Mouse (Mus musculus) adrenal gland, postnatal 10 days (tissue): ENCODE data around the gene Serac1. TPM values are rescaled to one million over a fixed set of nuclear protein-coding genes. Genes with fewer than 3 reads are reported as not detected.
A peak's percentile ranks its signal among the peaks of the same experiment; 100 is the strongest.

ENCODE experiments used
- DNase-seq: peaks from one replicate; pipeline ENCODE4 v3.0.0; 2021; ENCODE audit warnings: mixed read lengths
- long read RNA-seq, 2 experiments: library from polyadenylated mRNA; stranded (forward); transcript quantifications; one replicate each; pipeline ENCODE4 v2.0.0; 2021
- total RNA-seq, 2 experiments: library from RNA; stranded (reverse); gene quantifications; 2 replicates each; pipeline ENCODE4 v1.2.3; 2021

Serac1 gene
- total RNA-seq, result 1 to 10 TPM; 5.4 to 8.2 TPM
- long read RNA-seq, experiment 1, partial matches to known transcripts, result 0 of 3 reads
- long read RNA-seq, experiment 1, other reads (novel, unspliced or antisense), result 2 of 3 reads
- long read RNA-seq, experiment 2, full-length matches to known transcripts, result 1 of 2 reads
- long read RNA-seq, experiment 2, partial matches to known transcripts, result 1 of 2 reads
- long read RNA-seq, experiment 2, other reads (novel, unspliced or antisense), result 0 of 2 reads

- peak; percentile 99 for DNase-seq
Measured at GRCm38 (mm10) chr17:6079287-6080122, at the start of gene Serac1, which contains the start of gene Gtf2h5. Gene Serac1 (minus strand): TSS chr17:6079741. Gene Gtf2h5 (plus strand): TSS chr17:6079786.

DNA sequence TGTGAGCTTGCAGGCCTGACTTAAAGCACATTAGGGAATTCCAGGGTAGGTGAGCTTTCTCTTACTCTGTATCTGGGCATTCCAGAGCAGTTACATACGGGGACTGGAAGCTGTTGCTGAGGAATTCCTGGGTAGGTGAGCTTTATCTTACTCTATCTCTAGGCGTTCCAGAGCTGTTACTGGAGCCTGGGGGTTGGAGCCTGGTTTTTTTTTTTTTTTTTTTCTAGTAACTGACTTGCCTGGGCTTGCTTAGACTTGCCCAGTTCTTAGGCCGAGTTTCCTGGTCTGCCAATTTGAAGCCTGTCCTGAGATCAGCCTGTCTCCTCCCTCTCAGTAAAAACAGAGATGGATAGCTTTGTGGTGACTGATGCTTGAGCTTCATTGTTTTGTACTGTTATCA, 48.5 kb upstream of the Serac1 start:
- no peak for DNase-seq

DNA sequence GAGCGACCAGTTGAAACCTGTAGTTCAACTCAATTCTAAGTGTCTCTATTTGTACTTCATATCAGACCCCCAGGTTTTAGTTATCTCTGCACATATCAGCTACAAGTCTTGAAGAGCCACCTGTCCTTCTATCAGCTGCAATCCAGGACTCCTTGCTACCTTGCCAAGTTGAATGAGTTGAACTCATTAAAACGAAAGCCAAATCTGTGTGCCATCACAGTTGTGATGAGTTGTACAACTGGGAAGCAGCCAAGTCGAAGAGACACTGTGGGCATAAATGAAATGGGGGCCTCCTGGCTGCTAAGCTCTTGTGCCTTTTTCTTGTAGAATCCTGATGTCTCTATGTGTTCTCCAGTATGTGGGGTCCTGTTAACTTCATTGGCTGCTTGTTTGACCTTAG, 45.9 kb upstream of the Serac1 start:
- no peak for DNase-seq

DNA sequence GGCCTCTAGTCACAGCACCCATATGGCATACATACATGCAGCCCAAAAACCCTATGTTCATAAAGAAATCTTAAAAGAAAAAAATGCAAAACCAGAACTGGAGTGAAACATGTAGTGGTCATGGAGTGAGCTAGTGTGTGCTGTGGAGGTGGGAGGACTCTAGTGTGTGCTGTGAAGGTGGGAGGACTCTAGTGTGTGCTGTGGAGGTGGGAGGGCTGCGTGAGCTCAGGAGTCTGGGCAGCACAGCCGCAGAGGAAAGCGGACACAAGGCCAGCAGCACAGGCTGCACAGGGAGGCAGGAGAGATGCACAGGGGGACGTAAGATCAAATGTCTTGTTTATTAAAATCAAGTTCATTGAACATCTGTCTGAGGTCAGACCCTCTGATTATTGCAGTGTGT, 44.2 kb upstream of the Serac1 start:
- no peak for DNase-seq

DNA sequence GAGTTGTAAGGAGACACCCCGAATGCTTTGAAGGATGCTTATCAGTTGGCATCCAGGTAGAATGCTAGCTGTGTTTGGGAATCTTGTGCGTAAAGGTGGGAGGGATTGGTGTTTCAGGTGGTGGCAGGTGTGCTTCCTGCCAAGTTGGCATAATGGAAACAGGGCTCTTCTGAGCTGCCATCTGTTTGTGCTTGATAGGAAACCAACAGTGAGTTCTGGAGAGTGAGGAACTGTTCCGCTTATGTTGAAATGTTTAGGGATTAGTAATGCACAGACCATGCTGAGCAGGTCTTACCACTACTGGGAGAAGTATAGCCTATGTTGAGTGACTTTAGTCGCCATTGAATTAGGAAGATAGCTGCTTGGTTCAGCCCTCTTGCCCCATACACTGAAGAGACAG, 39.3 kb upstream of the Serac1 start:
- no peak for DNase-seq

DNA sequence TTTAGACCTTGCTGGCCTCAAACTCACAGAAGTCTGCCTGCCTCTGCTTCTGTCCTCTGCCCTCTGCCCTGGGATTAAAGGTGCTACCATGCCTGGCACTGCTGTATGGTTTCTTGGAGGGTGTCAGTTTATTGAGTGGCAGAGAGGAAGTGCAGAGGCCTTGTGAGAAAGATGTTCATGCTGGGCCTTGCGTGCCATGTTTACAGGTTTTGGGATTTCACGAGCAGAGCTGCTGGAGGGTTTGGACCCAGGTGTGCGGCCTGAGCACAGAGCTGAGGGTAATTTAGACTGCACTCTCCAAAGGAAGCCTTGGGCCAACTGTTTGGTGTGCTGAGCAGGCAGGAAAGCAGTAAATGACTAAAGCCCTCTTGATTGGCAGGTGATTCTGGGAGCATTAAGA, 38.4 kb upstream of the Serac1 start:
- no peak for DNase-seq

GRCm38 (mm10) chr17:6117148-6117725, 37.7 kb upstream of the Serac1 start:
- no peak for DNase-seq

- no peak for DNase-seq
Measured at GRCm38 (mm10) chr17:6115085-6115484, 35.5 kb upstream of the Serac1 start.

DNA sequence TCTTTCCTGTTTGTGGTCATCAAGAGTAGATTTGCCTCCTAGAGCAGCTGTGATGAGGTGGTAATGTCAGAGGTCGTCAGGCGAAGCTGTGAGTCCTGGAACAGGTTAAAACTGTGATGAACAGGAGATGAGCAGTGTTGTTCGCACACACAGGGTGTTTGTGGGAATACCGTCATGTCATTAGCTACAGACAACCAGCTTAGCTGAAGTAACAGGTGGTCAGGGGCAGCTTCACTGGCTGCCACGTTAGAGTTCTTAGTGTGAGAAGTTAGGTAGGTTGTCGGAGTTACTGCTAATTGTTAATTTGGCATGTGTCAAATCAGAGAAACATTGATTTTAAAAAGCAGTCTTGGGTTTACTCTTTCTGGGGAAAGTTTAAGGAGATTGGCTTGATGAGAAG, 34.1 kb upstream of the Serac1 start:
- no peak for DNase-seq

GRCm38 (mm10) chr17:6110956-6111355, 31.4 kb upstream of the Serac1 start:
- peak; percentile 24 for DNase-seq

DNA sequence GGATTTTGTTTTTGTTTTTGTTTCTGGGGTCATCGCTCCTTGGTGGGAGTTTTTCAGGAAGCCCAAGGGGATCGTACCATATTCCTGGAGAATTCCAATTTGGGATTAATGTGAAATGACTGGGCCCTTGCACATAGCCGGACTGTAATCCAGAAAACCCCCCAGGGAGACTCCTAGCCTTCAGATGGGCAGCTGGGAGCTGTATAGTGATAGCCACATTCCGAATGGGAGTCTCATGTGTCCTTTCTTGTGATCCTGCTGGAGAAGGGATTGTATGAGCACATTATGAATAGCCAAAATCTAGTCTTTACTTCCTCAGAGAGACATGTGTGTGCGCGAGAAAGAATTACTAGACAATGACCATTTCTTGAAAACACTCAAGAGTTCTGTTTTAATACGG, 28.6 kb upstream of the Serac1 start:
- DNase-seq, result no peak

DNA sequence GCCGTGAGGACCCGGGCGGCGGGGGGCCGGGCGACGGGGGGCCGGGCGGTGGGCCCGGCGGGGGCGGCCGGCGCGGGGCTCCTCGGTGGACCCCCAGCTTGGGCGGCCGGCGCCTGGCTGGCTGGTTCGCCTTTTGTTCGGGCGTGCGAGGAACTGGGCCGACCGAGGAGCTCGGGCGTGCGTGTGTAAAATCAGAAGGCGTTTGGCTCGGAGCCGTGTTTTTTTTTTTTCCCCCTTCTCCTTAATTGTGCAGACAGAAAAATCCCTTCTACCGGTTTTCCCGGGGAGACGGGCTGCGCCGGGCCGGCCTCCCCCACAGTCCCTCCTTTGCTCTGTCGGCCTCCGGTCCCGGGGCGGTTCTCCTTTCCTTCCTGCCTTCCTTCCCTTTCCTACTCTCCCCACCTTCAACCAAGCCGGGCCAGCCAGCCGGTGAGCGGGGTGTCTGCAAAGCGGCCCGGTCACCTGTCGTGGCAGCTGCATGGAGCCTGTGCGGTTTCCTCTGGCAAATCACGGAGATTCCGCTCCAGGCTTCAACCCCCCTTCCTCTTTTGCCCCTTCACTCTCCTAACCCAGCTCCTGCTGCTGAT, 27.6 kb upstream of the Serac1 start:
- peak; percentile 65 for DNase-seq

GRCm38 (mm10) chr17:6106361-6107014, 26.9 kb upstream of the Serac1 start, which contains the start of gene Tulp4:
Gene Tulp4 (plus strand): TSS chr17:6106437.
- DNase-seq, result peak; percentile 90

GRCm38 (mm10) chr17:6103566-6103965, 24.0 kb upstream of the Serac1 start:
- no peak for DNase-seq

GRCm38 (mm10) chr17:6102287-6102686, 22.7 kb upstream of the Serac1 start:
- no peak for DNase-seq

DNA sequence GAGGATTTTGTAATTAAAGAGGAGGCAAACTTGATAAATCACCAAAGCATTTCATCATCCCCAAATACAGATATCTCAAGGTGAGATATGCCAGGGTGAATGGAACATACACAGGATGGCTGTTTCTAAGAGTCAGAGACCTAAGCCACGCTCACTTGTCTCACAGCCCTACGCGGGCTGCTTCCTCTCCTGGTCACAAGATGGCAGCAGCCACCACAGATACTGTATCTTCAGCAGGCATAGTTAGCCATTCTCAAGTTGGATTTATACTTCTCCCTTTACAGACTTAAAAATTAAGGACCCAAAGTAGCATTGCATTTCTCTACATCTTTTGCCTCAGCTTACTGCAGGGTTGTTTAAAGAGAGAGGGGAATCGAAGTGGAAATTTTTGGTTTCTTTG, 18.3 kb upstream of the Serac1 start:
- DNase-seq, result peak; percentile 67

DNA sequence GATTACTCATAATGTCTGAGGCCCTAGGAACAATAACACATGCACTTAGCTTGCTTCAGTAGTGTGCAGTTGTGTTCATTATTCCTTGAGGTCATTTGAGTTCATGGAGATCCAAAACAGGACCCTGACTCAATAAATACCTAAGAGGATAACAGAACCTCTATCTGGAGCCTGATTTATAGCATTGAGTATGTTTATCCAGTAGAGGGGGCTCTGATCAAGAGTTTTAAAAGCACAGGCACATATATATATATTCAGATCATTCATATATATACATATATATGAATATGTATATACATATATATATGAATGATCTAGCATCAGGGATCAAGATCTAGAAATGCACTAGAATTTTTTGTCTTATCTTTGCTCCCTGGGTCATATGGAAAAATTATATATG, 16.0 kb upstream of the Serac1 start:
- DNase-seq, result no peak

DNA sequence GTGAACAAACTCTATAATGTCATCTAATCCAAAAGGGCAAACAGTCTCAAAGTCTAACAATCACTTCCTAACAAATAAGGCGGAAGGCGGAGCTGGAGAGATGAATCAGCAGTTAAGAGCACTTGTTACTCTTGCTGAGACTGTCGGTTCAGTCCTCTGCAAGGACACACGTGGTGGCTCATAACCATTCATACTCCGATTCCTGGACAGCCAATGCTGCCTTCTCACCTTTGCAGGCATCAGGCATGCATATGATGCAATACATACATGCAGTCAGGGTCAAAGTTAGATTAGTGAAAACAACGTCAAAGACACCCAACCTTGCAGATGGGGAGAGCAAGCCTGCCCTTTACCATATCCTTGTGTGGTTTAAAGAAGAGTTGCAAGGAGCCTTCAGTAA, 12.1 kb upstream of the Serac1 start:
- DNase-seq, result no peak

GRCm38 (mm10) chr17:6083323-6083890, 3.9 kb upstream of the Serac1 start:
- DNase-seq, result no peak

DNA sequence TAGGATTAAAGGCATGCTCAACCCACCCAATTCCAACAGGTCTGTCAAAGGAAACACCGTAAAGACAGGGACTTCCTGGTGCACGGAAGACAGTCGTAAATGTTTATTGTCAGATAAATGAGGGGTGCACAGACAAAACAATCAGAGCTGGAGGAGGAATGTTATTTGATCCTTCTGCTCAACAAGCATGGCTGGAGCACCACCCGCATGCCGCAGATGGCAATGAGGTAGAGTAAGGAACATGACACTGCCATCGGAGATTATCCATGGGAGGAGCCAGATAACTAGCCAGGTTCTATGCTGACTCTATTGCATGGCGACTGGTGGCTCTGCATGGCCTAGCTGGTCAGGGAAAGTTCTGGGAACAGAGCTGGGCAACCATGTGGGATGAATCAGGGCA, 6.1 kb downstream of the Serac1 start:
- DNase-seq, result no peak

GRCm38 (mm10) chr17:6069866-6070265, 9.7 kb downstream of the Serac1 start:
- no peak for DNase-seq

DNA sequence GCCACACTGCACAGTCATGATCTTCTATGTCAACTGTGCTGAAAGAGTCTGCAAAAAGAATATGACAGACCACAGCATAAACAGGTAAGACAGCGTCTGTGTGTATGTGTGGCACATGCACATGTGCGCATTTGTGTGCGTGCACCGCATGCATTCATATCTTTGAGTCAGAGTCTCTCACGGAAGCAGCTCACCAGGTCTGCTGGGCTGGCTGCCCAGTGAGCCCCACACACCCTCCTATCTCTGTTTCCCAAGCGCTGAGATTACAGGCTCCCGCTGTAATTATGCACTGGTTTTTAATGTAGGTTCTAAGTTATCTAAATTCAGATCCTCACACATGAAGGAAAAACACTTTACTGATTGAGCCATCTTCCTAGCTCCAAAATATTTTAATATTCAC, 11.9 kb downstream of the Serac1 start:
- no peak for DNase-seq
